Mouse (Mus musculus): Measurements from ENCODE around the gene Gucy2g. TPM values are rescaled to one million over a fixed set of nuclear protein-coding genes. Genes with fewer than 3 reads are reported as not detected.
"Not testable (repeated sequence)": the region's sequence is repeated elsewhere in the genome, so short reads cannot be mapped to it uniquely, and the experiment has no call there.

Gene Gucy2g
- polyA plus RNA-seq, 1 experiment from 2014 or later, result 0.17 TPM

DNA sequence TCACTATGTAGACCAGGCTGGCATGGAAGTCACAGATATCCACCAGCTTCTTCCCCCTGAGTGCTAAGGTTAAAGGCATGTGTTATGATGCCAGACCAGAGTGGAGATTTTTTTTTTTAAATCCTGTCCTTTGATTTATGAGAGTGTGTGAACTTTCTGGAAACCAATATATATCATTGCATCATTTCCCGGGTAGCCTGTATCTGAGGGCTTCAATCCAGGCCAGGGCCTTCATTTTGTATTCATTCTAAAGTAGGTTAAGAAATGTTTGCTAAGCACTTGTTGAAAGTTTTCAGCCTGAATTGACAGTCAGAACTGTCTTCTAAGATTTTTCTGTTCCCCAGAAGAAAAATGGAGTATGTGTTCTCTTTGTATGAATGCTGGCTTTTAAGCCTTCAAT is 69.5 kb downstream of the Gucy2g start:
- H3K9ac ChIP-seq (ENCODE audit: low read depth, low read length), result no peak overlapping the region
- no peaks in the 10 kb centered on the region for H3K27me3 ChIP-seq (replicated peaks; ENCODE audit: control insufficient read depth, insufficient read depth, low read length)
- no peaks in the 10 kb centered on the region for H3K36me3 ChIP-seq (ENCODE audit: control insufficient read depth, insufficient read depth)
- no peaks in the 10 kb centered on the region for H3K9me3 ChIP-seq (ENCODE audit: control insufficient read depth)
- ATAC-seq, result no peak
- H3K27ac ChIP-seq (ENCODE audit: low read depth, low read length), result no peak overlapping the region
- 68% methylated on average over 1 of the region's 1 CpGs for WGBS
- no peak for TF ChIP-seq CTCF (IDR thresholded peaks at IDR 0.05; ENCODE audit: low read depth)
- H3K4me1 ChIP-seq (replicated peaks; ENCODE audit: control insufficient read depth, insufficient read depth, low read length), result no peaks in the 10 kb centered on the region
- H3K4me2 ChIP-seq (replicated peaks; ENCODE audit: low read depth), result no peak overlapping the region
- H3K4me3 ChIP-seq (ENCODE audit: low read depth, low read length), result no peak overlapping the region

- TF ChIP-seq CTCF (IDR thresholded peaks at IDR 0.05; ENCODE audit: low read depth), result no peak
- Histone ChIP-seq H3K4me3 (ENCODE audit: low read depth, low read length) (no peak overlapping the region), H3K27me3 (replicated peaks; ENCODE audit: control insufficient read depth, insufficient read depth, low read length) (no peaks in the 10 kb centered on the region)
Observed at GRCm38 (mm10) chr19:55170399-55170798, 70.6 kb downstream of the Gucy2g start.

DNA sequence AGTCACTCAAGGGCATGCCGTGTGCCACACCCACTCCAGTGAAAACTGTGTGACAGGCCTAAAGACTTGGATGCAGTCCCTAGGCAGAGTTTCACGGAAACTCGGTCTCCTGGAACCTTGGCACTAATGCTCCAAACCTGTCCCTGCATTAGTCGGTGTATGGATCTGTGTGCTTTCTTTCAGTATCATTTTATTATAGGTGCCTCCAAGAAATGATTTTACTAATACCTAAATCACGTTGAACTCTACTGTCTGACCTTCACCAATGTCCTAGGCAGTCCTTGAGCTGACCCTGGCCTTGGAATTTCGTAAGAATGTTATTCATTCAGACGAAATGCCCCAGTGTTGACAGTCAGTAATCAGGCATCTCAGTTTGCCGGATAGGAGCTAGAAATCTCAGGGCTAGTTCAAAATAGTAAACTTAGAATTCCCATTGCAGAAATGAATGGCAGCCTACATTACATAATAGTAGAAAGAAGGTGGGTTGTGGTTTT is 71.8 kb downstream of the Gucy2g start:
- ATAC-seq; H3K4me1 ChIP-seq (replicated peaks; ENCODE audit: control insufficient read depth, insufficient read depth, low read length); H3K27ac ChIP-seq (ENCODE audit: low read depth, low read length); H3K9ac ChIP-seq (ENCODE audit: low read depth, low read length); H3K36me3 ChIP-seq (ENCODE audit: control insufficient read depth, insufficient read depth); H3K9me3 ChIP-seq (ENCODE audit: control insufficient read depth); H3K4me2 ChIP-seq (replicated peaks; ENCODE audit: low read depth); H3K4me3 ChIP-seq (ENCODE audit: low read depth, low read length); H3K27me3 ChIP-seq (replicated peaks; ENCODE audit: control insufficient read depth, insufficient read depth, low read length): not testable (repeated sequence)
- 95% methylated on average over 8 of the region's 8 CpGs for whole genome bisulfite sequencing

More at GRCm38 (mm10) chr19:55170399-55170798, 70.6 kb downstream of the Gucy2g start:
- Histone ChIP-seq H3K4me2 (replicated peaks; ENCODE audit: low read depth) (no peak overlapping the region), H3K9me3 (ENCODE audit: control insufficient read depth) (no peaks in the 10 kb centered on the region), H3K36me3 (ENCODE audit: control insufficient read depth, insufficient read depth) (no peaks in the 10 kb centered on the region), H3K4me1 (replicated peaks; ENCODE audit: control insufficient read depth, insufficient read depth, low read length) (no peaks in the 10 kb centered on the region), H3K27ac (ENCODE audit: low read depth, low read length) (no peak overlapping the region), H3K9ac (ENCODE audit: low read depth, low read length) (no peak overlapping the region)
- no peak for ATAC-seq

- Histone ChIP-seq H3K27me3 (replicated peaks; ENCODE audit: control insufficient read depth, insufficient read depth, low read length) (no peaks in the 10 kb centered on the region), H3K4me1 (replicated peaks; ENCODE audit: control insufficient read depth, insufficient read depth, low read length) (no peaks in the 10 kb centered on the region), H3K4me3 (ENCODE audit: low read depth, low read length) (no peak overlapping the region), H3K9me3 (ENCODE audit: control insufficient read depth) (no peaks in the 10 kb centered on the region), H3K4me2 (replicated peaks; ENCODE audit: low read depth) (no peak overlapping the region), H3K9ac (ENCODE audit: low read depth, low read length) (no peak overlapping the region), H3K36me3 (ENCODE audit: control insufficient read depth, insufficient read depth) (no peaks in the 10 kb centered on the region), H3K27ac (ENCODE audit: low read depth, low read length) (no peak overlapping the region)
- WGBS, result 42% methylated on average over 6 of the region's 6 CpGs
- no peak for ATAC-seq
- TF ChIP-seq CTCF (IDR thresholded peaks at IDR 0.05; ENCODE audit: low read depth), result no peak
Observed at GRCm38 (mm10) chr19:55168360-55168759, 72.7 kb downstream of the Gucy2g start.

DNA sequence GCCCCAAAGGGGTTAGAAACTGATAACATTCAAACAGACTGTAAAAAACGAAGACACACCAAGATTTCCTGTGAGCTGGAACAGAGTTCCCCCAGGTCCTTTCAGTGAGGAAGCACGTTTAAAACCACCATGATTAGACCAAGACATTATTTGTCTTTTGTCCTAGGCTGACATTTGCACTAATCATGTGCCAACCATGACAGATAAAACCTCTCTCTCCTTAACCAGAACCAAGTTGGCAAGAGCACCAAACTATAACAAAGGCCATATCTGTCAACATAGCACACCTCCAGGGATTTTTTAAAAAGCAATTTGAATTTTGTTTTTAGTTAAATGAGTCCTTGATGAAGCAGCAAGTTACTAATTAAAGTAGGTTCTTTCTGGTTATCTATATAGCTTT is 73.3 kb downstream of the Gucy2g start:
- TF ChIP-seq CTCF (IDR thresholded peaks at IDR 0.05; ENCODE audit: low read depth), result no peak
- H3K27me3 ChIP-seq (replicated peaks; ENCODE audit: control insufficient read depth, insufficient read depth, low read length), result no peaks in the 10 kb centered on the region

DNA sequence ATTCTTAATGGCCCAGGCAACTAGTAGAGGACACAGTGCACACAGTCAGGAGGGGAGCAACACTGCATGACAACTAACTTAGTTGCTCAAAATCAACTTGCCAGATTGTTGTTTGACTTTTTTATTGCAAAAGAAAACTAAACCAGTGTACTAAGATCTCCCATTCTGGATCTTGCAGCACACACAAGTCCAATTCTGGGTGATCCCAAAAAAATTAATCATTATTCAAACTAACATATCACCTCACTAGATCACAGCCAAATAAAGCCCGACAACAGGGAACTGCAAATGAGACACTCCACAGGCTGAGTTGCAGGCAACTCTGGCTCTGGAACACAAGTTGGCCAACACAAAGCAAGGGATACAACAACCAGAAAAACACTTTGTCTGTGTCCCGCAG is 74.3 kb downstream of the Gucy2g start:
- H3K9ac ChIP-seq (ENCODE audit: low read depth, low read length), result no peak overlapping the region
- H3K9me3 ChIP-seq (ENCODE audit: control insufficient read depth), result no peaks in the 10 kb centered on the region
- H3K4me3 ChIP-seq (ENCODE audit: low read depth, low read length), result no peak overlapping the region
- no peak overlapping the region for H3K4me2 ChIP-seq (replicated peaks; ENCODE audit: low read depth)
- H3K36me3 ChIP-seq (ENCODE audit: control insufficient read depth, insufficient read depth), result no peaks in the 10 kb centered on the region
- no peak overlapping the region for H3K27ac ChIP-seq (ENCODE audit: low read depth, low read length)
- TF ChIP-seq CTCF (IDR thresholded peaks at IDR 0.05; ENCODE audit: low read depth), result no peak
- ATAC-seq, result no peak
- whole genome bisulfite sequencing, result 82% methylated on average over 2 of the region's 2 CpGs
- no peaks in the 10 kb centered on the region for H3K27me3 ChIP-seq (replicated peaks; ENCODE audit: control insufficient read depth, insufficient read depth, low read length)
- H3K4me1 ChIP-seq (replicated peaks; ENCODE audit: control insufficient read depth, insufficient read depth, low read length), result no peaks in the 10 kb centered on the region

More for the DNA sequence above, 73.3 kb downstream of the Gucy2g start:
- H3K4me2 ChIP-seq (replicated peaks; ENCODE audit: low read depth), result no peak overlapping the region
- no peaks in the 10 kb centered on the region for H3K9me3 ChIP-seq (ENCODE audit: control insufficient read depth)
- 41% methylated on average over 2 of the region's 2 CpGs for WGBS
- ATAC-seq, result no peak
- H3K36me3 ChIP-seq (ENCODE audit: control insufficient read depth, insufficient read depth), result no peaks in the 10 kb centered on the region
- H3K27ac ChIP-seq (ENCODE audit: low read depth, low read length), result no peak overlapping the region
- H3K4me3 ChIP-seq (ENCODE audit: low read depth, low read length), result no peak overlapping the region
- no peak overlapping the region for H3K9ac ChIP-seq (ENCODE audit: low read depth, low read length)
- H3K4me1 ChIP-seq (replicated peaks; ENCODE audit: control insufficient read depth, insufficient read depth, low read length), result no peaks in the 10 kb centered on the region

DNA sequence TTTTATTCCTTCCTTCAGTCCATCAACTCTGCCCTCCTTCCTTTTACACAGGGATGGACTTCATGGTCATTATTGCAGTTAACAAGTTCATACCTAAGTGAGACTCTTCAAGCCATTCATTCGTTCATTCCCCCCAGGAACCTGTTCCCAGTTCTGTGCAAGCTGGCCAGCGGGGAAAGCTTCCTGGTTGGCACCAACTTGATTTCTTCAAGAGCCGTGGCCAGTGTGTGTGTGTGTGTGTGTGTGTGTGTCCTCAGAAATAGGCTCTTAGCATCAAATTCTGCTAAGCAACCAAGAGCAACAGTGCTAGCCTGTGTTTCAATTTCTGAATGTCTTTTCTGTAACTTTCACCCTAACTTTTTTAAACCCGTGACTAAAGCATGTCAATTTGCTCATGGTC is 75.1 kb downstream of the Gucy2g start:
- TF ChIP-seq CTCF (IDR thresholded peaks at IDR 0.05; ENCODE audit: low read depth), result no peak
- ATAC-seq, result no peak
- H3K9me3 ChIP-seq (ENCODE audit: control insufficient read depth), result no peaks in the 10 kb centered on the region
- H3K4me2 ChIP-seq (replicated peaks; ENCODE audit: low read depth), result no peak overlapping the region
- H3K27ac ChIP-seq (ENCODE audit: low read depth, low read length), result no peak overlapping the region
- 61% methylated on average over 4 of the region's 4 CpGs for WGBS
- no peaks in the 10 kb centered on the region for H3K36me3 ChIP-seq (ENCODE audit: control insufficient read depth, insufficient read depth)
- H3K4me1 ChIP-seq (replicated peaks; ENCODE audit: control insufficient read depth, insufficient read depth, low read length), result no peaks in the 10 kb centered on the region
- no peak overlapping the region for H3K4me3 ChIP-seq (ENCODE audit: low read depth, low read length)
- no peaks in the 10 kb centered on the region for H3K27me3 ChIP-seq (replicated peaks; ENCODE audit: control insufficient read depth, insufficient read depth, low read length)
- H3K9ac ChIP-seq (ENCODE audit: low read depth, low read length), result no peak overlapping the region
